Mouse (Mus musculus) hindbrain, embryonic 12.5 days (tissue): Measurements from ENCODE around the gene Zfp799. TPM values are rescaled to one million over a fixed set of nuclear protein-coding genes. Genes with fewer than 3 reads are reported as not detected.
"Not testable (repeated sequence)": the region's sequence is repeated elsewhere in the genome, so short reads cannot be mapped to it uniquely, and the experiment has no call there.

Experiments used
- ATAC-seq: fragments of 200-750 bp; cut with Nextera tagmentation; 2 replicates; pipeline ENCODE4 v1.8.0; 2017; ENCODE audit warnings: moderate TSS enrichment; ENCODE audit not compliant: low FRiP score
- H3K27ac ChIP-seq: fragments of 300-500 bp; sonication (generic); 2 replicates; pipeline ENCODE4 v1.5.1; 2016; ENCODE audit warnings: mild to moderate bottlenecking
- H3K27me3 ChIP-seq: fragments of 300-500 bp; sonication (generic); 2 replicates; pipeline ENCODE4 v1.6.1; 2016; ENCODE audit warnings: mild to moderate bottlenecking
- H3K36me3 ChIP-seq: fragments of 300-500 bp; sonication (generic); 2 replicates; pipeline ENCODE4 v1.6.1; 2016; ENCODE audit warnings: mild to moderate bottlenecking
- H3K4me1 ChIP-seq: fragments of 300-500 bp; sonication (generic); 2 replicates; pipeline ENCODE4 v1.6.1; 2016
- H3K4me2 ChIP-seq: fragments of 300-500 bp; sonication (generic); replicated peaks from 2 replicates; pipeline ENCODE4 v1.6.1; 2016; ENCODE audit warnings: mild to moderate bottlenecking
- H3K4me3 ChIP-seq: fragments of 300-500 bp; sonication (generic); 2 replicates; pipeline ENCODE4 v1.5.1; 2016; ENCODE audit warnings: mild to moderate bottlenecking
- H3K9ac ChIP-seq: fragments of 300-500 bp; sonication (generic); 2 replicates; pipeline ENCODE4 v1.6.1; 2016; ENCODE audit warnings: mild to moderate bottlenecking, moderate library complexity
- H3K9me3 ChIP-seq: fragments of 300-500 bp; sonication (generic); replicated peaks from 2 replicates; pipeline ENCODE4 v1.6.1; 2016; ENCODE audit warnings: mild to moderate bottlenecking
- WGBS: fragments of 180-500 bp; shearing (Covaris S2); methylation state at CpG from one replicate; pipeline ENCODE4 v1.1.7; 2016; 5-methylcytosine and 5-hydroxymethylcytosine counted together
- polyA plus RNA-seq: library from polyadenylated mRNA; unstranded; fragments of >200 nt; fragmentation: Nextera tagmentation; extraction: Ambion mirVana; gene quantifications from 2 replicates; pipeline ENCODE4 v1.2.1, GENCODE M21; 2016

Gene Zfp799
- polyA plus RNA-seq, result 18.4 and 18.7 TPM in 2 replicates

DNA sequence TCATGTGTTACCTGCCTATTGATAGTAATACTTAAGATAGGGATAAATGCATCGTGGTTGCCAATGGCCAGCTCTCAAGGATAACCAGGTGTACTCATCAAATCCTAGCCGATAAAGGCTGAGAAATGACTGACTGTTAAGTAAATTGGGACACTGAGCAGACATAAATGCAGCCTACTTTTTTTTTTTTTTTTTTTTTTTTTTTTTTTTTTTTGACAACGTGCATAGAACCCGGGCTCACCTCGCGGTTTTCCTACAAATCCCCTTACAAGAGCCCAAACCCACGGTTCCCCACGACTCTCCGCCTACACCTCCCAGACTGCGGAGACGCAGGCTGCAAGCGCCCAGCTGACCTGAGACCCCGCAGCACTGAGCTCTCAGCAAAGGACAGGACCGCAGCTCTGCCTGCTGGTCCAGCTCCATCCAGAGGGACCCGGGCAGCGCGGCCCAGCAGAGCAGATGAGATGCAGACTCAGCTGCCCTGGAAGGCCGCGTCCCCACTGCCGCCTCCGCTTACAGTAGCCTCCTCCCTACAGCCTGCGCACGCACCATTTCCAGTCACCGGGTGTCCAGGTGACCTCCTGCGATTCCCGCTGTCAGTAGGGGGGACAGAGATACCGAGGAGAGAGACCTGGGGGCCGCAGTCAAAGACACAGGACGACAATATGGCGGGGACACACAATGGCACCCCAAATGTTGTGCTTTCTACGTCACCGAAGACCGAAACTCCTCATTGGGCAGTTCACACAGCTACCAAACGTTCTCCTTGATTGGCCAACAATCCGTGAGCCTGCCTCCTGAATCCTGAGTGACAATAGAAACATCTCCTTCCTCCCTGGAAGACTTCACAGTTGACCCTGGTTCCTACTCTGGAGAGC lies at the start of gene Zfp799:
Zfp799 (minus strand) TSS at position 722 of the 878 bp plus-strand sequence.
- WGBS, result 2% methylated on average over 35 of the region's 35 CpGs
- H3K9me3 ChIP-seq, result no peaks in the 10 kb centered on the region
- H3K4me3 ChIP-seq, result peak within 1 kb of the TSS; percentile 78
- H3K4me1 ChIP-seq, result peaks cover 13% of the 10 kb centered on the region
- H3K27ac ChIP-seq, result peak within 1 kb of the TSS; percentile 75
- ATAC-seq, result peak; percentile 99
- H3K36me3 ChIP-seq, result peaks cover 20% of the 10 kb centered on the region
- peak within 1 kb of the TSS; percentile 91 for H3K9ac ChIP-seq
- H3K4me2 ChIP-seq, result peak within 1 kb of the TSS; percentile 77
- no peaks in the 10 kb centered on the region for H3K27me3 ChIP-seq

DNA sequence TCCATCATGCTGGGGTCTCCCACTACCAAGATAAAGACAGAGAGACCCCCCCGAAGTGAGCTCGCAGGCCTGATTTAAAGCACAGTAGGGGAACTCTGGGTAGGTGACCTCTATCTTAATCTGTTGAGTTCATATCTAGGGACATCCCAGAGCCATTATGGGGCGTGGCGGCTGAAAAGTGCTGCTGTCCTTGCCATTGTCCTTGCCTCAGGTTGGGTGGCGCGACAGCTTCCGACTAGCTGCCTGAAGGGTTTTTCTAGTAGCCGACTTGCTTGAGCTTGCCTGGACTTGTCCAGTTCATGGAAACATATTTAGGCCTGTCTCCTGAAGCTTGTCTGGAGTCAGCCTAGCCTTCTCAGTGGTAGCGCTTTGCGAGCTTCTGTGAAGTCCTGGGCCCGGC lies 48.7 kb upstream of the Zfp799 start:
- no peak overlapping the region for H3K9ac ChIP-seq
- ATAC-seq, result no peak
- no peak overlapping the region for H3K4me2 ChIP-seq
- WGBS, result 94% methylated on average over 11 of the region's 11 CpGs
- no peaks in the 10 kb centered on the region for H3K9me3 ChIP-seq
- no peak overlapping the region for H3K27ac ChIP-seq
- H3K27me3 ChIP-seq, result 0 out of 2 replicates have a peak, but pooled peaks cover 4% of the 10 kb centered on the region
- H3K36me3 ChIP-seq, result peaks cover 24% of the 10 kb centered on the region
- no peaks in the 10 kb centered on the region for H3K4me1 ChIP-seq
- no peak overlapping the region for H3K4me3 ChIP-seq

DNA sequence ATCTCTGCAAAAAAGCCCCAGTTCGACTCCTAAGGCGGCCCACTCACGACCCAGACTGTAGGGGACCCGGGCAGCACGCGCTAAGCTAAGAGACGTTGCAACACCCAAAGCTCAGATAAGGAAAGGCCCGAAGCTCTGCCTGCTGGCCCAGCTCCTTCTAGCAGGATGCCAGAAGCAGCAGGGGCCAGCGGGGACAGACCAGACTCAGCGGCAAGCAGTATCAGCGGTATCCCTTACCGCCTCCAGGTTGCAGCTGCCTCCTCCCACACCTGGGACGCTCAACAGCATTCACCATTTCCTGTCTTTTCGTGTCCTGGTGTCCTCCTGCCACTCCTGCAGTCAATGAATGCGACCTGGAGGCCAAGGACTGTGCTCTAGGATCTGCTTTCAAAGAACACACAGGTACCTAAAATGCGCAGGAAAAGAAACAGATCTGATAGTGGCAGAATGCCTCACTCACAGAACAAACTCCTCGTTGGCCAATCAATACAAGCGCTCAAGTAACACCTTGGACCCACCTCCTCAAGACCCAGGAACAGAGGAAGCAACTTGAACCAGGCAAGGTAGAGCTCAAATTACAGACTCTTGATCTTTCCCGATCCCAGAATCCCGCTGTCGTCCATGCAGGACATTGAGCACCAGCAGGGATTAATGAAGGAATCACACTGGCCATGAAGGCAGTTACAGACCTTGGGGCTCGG lies 47.6 kb upstream of the Zfp799 start:
- 14% methylated on average over 22 of the region's 22 CpGs for WGBS
- Histone ChIP-seq H3K27ac (no peak overlapping the region), H3K4me1 (no peaks in the 10 kb centered on the region), H3K9ac (no peak overlapping the region), H3K9me3 (no peaks in the 10 kb centered on the region), H3K27me3 (0 out of 2 replicates have a peak, but pooled peaks cover 4% of the 10 kb centered on the region), H3K36me3 (peaks cover 13% of the 10 kb centered on the region), H3K4me3 (no peak overlapping the region), H3K4me2 (no peak overlapping the region; the same call in 1 of the 2 replicates)
- ATAC-seq, result no peak

DNA sequence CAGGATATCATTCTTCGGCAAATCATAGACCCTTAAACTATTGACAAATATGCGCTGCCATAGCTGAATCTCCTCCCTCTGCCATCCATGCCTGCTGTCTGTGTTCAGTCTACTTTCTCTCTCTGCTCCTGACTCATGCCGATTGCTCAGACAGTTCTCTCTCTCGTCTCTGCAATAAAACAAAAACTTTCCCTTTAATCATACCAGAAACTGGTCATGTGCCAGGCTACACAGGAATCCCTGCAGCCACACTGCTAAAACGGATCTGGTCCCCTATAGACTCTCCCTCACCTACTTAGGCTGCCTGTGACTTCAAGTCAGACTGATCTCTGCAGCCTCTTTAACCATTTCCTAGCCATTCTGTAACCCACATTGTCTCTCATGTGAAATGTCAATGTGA lies 42.6 kb upstream of the Zfp799 start:
- Histone ChIP-seq H3K4me3 (no peak overlapping the region), H3K4me1 (no peaks in the 10 kb centered on the region), H3K27ac (no peak overlapping the region), H3K9ac (no peak overlapping the region), H3K4me2 (no peak overlapping the region), H3K9me3 (no peaks in the 10 kb centered on the region), H3K36me3 (no peaks in the 10 kb centered on the region), H3K27me3 (0 out of 2 replicates have a peak, but pooled peaks cover 4% of the 10 kb centered on the region)
- ATAC-seq, result no peak
- WGBS, result 63% methylated on average over 5 of the region's 5 CpGs

DNA sequence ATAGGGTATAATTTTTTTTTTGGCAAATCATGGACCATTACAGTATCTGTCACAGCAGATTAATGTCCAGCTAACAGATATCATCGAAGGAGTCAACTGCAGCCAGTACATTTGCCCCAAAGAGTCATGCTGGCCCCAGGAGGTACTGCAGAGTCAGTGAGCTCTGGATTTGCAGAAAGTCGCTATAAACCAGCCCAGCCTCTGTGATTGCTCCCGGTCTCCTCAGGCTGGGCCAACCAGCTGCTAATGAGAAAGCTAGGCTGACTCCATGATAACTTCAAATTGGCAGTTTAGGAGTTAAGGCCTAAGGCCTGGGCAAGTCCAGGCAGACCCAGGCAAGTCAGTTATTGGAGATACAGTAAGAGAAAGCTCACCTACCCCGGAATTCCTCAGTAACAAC lies 42.0 kb upstream of the Zfp799 start:
- Histone ChIP-seq H3K36me3 (no peaks in the 10 kb centered on the region), H3K27ac (no peak overlapping the region), H3K4me1 (no peaks in the 10 kb centered on the region), H3K4me3 (no peak overlapping the region), H3K9me3 (no peaks in the 10 kb centered on the region), H3K9ac (no peak overlapping the region), H3K27me3 (no peaks in the 10 kb centered on the region), H3K4me2 (no peak overlapping the region)
- whole genome bisulfite sequencing, result 85% methylated on average over 4 of the region's 4 CpGs
- no peak for ATAC-seq

DNA sequence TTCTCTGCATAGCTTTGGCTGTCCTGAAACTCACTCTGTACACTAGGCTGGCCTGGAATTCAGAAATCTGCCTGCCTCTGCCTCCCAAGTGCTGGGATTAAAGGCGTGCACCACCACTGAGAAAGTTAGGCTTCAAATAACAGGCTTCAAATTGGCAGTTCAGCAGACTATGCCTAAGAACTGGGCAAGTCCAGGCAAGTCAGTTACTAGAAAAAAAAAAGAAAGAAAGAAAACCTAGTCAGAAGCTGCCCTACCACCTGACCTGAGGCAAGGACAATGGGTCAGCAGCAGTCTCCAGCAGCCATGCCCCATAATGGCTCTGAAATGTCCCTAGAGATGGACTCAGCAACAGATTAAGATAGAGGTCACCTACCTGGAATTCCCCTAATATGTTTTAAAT lies 41.4 kb upstream of the Zfp799 start:
- no peaks in the 10 kb centered on the region for H3K36me3 ChIP-seq
- H3K9ac ChIP-seq, result no peak overlapping the region
- 87% methylated on average over 1 of the region's 1 CpGs for WGBS
- H3K27ac ChIP-seq, result no peak overlapping the region
- H3K9me3 ChIP-seq, result no peaks in the 10 kb centered on the region
- no peak overlapping the region for H3K4me3 ChIP-seq
- H3K4me2 ChIP-seq, result no peak overlapping the region
- H3K27me3 ChIP-seq, result no peaks in the 10 kb centered on the region
- H3K4me1 ChIP-seq, result no peaks in the 10 kb centered on the region
- no peak for ATAC-seq

DNA sequence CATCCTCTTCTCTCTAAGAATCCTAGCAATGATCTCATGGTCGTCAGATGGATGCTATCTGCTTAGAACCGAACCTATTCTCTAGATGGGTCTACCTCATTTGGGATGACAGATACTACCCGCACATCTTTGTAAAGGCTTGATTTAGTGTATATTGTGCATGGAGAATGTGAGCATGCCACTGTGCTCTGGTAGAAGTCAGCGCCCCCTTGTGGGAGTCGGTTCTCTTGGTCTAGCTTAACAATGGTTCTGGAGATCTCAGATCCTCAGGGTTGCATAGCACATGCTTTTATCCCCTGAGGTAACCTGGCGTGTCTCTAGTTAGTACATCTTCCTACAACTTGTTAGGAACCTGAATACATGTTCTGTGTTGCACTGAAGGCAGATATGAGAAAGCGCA lies 37.2 kb upstream of the Zfp799 start:
- not testable (repeated sequence) for H3K27me3 ChIP-seq, H3K9me3 ChIP-seq, H3K4me3 ChIP-seq, H3K27ac ChIP-seq, ATAC-seq, H3K36me3 ChIP-seq, H3K4me2 ChIP-seq, H3K4me1 ChIP-seq, H3K9ac ChIP-seq
- 56% methylated on average over 5 of the region's 7 CpGs for whole genome bisulfite sequencing

DNA sequence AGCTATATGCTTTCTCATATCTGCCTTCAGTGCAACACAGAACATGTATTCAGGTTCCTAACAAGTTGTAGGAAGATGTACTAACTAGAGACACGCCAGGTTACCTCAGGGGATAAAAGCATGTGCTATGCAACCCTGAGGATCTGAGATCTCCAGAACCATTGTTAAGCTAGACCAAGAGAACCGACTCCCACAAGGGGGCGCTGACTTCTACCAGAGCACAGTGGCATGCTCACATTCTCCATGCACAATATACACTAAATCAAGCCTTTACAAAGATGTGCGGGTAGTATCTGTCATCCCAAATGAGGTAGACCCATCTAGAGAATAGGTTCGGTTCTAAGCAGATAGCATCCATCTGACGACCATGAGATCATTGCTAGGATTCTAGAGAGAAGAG lies 26.7 kb upstream of the Zfp799 start:
- not testable (repeated sequence) for H3K27ac ChIP-seq, H3K27me3 ChIP-seq, ATAC-seq, H3K4me2 ChIP-seq, H3K9ac ChIP-seq, H3K36me3 ChIP-seq, H3K9me3 ChIP-seq, H3K4me1 ChIP-seq, H3K4me3 ChIP-seq
- WGBS, result 62% methylated on average over 4 of the region's 6 CpGs

DNA sequence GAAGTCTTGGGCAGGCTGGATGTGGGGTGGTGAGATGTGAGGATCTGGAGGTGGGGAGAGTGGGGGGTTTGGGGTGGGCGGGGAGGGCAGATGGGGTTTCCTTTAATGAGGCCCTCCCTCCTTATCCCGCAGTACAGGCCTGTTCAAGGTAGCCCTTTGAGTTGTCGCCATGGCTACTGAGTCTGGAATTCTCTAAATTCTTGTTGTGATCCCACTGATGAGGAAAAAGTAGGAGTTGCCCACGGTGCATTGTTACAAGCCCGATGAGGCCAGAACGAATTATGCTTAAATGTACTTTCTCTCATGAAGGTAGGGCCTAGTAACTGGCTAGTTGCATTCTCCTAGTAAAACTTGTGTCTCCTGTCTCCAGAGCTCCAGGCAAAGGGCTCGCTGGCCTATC lies 21.5 kb upstream of the Zfp799 start:
- no peaks in the 10 kb centered on the region for H3K27me3 ChIP-seq
- ATAC-seq, result no peak
- no peak overlapping the region for H3K27ac ChIP-seq
- H3K36me3 ChIP-seq, result no peaks in the 10 kb centered on the region
- H3K9me3 ChIP-seq, result no peaks in the 10 kb centered on the region
- no peak overlapping the region for H3K9ac ChIP-seq
- H3K4me1 ChIP-seq, result no peaks in the 10 kb centered on the region
- no peak overlapping the region for H3K4me3 ChIP-seq
- 36% methylated on average over 7 of the region's 7 CpGs for WGBS
- H3K4me2 ChIP-seq, result no peak overlapping the region

DNA sequence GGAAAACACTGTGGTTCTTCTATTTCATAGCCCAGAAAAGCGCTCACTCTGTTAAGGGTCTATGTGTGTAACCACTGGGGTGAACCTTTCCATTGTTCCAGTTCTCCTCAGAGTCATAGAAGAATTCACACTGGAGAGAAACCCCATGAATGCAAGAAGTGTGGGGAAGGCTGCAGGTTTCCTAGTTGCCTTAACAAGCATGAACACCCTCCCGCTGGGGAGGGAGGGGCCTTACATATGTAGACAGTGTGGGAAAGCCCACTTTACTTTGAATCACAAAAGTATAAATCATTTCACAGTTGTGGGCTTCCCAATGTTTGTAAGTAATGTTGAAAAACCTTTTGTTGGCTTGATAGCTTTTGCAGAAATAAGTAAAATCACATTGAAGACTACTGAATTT lies 11.3 kb upstream of the Zfp799 start:
- ATAC-seq, result no peak

DNA sequence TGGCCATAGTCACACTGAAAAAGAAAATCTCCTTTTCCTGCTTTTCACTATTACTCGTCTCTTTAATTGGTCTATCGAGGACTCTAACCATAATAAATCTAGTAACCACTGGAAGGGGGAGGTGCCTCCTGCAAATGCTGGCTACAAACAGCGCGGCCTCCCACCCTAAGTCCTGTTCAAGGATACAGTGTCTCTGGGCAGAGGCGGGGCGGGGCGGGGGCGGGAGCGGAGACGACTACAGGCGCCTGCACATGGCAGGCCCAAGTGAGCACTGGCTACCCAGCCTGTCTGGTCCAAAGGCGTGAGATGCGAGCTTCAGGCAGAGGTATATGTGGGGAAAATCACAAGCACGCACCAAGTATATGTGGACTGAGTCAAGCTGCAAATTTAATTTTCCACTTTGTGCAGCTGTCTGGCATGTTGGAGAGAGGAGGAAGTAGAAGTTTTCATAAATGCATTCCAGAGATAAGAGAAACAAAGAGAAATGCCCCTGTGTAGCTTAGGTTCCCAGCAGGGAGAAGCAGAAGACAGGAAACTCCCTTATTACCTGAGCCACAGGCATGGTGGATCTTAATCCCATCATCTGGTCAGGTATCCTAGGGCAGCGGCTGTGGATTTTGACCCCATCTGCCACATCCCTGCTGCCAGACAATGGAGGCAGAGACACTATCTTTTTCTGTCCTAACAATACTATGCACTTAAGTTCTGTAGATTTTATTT lies 9.2 kb upstream of the Zfp799 start:
- Histone ChIP-seq H3K9ac (no peak overlapping the region), H3K27ac (no peak overlapping the region), H3K27me3 (no peaks in the 10 kb centered on the region; the same call in 1 of the 2 replicates), H3K4me3 (no peak overlapping the region), H3K4me2 (no peak overlapping the region), H3K36me3 (no peaks in the 10 kb centered on the region), H3K9me3 (peaks cover 8% of the 10 kb centered on the region; the same call in 1 of the 2 replicates), H3K4me1 (peaks cover 3% of the 10 kb centered on the region; the same call in 1 of the 2 replicates)
- no peak for ATAC-seq
- 54% methylated on average over 15 of the region's 15 CpGs for WGBS

More for the DNA sequence above, 11.3 kb upstream of the Zfp799 start:
- Histone ChIP-seq H3K4me1 (peaks cover 3% of the 10 kb centered on the region; the same call in 1 of the 2 replicates), H3K9ac (no peak overlapping the region), H3K27me3 (no peaks in the 10 kb centered on the region; the same call in 1 of the 2 replicates), H3K27ac (no peak overlapping the region), H3K36me3 (no peaks in the 10 kb centered on the region), H3K4me2 (no peak overlapping the region), H3K4me3 (no peak overlapping the region), H3K9me3 (peaks cover 9% of the 10 kb centered on the region; the same call in 1 of the 2 replicates)
- 45% methylated on average over 2 of the region's 2 CpGs for WGBS

DNA sequence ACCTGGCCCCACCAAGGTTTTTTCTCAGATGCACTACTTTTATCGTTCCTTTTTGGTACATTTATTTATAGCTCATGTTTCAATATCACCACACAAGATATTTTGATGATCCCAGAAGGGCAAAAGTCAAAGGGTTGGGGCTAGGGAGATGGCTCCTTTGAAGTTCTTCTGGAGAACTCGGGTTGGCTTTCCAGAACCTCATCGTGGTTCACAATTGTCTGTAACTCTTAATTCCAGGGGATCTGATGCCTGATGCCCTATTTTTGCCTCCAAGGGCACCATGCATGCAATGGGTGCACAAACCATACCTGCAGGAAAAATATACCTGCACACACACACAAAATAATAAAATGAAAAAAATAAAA lies 339 bp upstream of the Zfp799 start:
- ATAC-seq, result no peak; the same call in 1 of the 2 replicates

More for the DNA sequence above, 339 bp upstream of the Zfp799 start:
- peak overlapping the region; percentile 77 for H3K4me2 ChIP-seq
- 34% methylated on average over 3 of the region's 3 CpGs for WGBS
- peak overlapping the region; percentile 91; the same call in 1 of the 2 replicates for H3K9ac ChIP-seq
- peak overlapping the region; percentile 78 for H3K4me3 ChIP-seq
- peaks cover 14% of the 10 kb centered on the region for H3K36me3 ChIP-seq
- no peaks in the 10 kb centered on the region for H3K9me3 ChIP-seq
- no peaks in the 10 kb centered on the region for H3K27me3 ChIP-seq
- peaks cover 13% of the 10 kb centered on the region for H3K4me1 ChIP-seq
- H3K27ac ChIP-seq, result peak overlapping the region; percentile 17; the same call in 1 of the 2 replicates
